Mouse (Mus musculus) right cerebral cortex, postnatal 10 days (tissue): ENCODE measurements around the gene Adam1a.
A peak's percentile ranks its signal among the peaks of the same experiment; 100 is the strongest.
"Not testable (repeated sequence)": the region's sequence is repeated elsewhere in the genome, so short reads cannot be mapped to it uniquely, and the experiment has no call there.

ENCODE experiments used
- DNase-seq, 2 experiments: peaks; one replicate each; pipeline ENCODE4 v3.0.0; 2021; ENCODE audit warnings: low spot score in 2 of 2

The Adam1a gene

DNA sequence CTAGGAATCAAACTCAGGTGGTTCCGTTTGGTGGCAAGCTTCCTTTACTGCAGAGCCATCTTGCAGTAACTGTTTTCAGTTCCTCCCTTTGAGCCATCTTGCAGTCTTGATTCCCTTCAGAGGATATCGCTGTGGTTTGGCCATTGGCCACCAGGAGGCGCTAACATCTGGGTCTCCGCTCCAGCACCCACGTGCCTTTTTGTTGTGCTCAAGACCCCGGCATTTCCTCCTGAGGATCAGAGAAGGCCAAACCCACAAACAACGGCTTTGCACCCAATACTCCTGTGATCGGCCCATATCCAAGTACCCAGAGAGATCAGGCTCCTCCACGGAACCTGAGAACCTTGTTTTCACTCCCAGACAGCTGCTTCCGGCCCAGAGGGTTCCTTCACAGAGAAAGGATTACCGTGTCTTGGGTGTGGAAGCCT is 19.2 kb upstream of the Adam1a start:
- peak; percentile 85 to 87 for DNase-seq

DNA sequence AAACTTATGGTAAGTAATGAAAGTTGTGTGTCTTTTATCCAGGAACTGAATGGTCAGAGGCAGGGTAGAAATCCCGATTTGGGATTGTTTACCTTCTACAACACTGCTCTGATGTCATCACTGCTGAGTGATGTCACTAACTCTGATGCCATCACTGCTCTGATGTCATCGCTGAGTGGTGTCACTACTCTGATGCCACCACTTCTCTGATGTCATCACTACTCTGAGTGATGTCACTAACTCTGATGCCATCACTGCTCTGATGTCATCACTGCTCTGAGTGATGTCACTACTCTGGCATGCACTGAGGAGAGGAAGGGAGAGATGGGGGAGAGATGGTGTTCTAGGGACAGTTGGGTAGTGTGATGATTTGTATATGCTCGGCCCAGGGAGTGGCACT is 17.2 kb upstream of the Adam1a start:
- no peak for DNase-seq

DNA sequence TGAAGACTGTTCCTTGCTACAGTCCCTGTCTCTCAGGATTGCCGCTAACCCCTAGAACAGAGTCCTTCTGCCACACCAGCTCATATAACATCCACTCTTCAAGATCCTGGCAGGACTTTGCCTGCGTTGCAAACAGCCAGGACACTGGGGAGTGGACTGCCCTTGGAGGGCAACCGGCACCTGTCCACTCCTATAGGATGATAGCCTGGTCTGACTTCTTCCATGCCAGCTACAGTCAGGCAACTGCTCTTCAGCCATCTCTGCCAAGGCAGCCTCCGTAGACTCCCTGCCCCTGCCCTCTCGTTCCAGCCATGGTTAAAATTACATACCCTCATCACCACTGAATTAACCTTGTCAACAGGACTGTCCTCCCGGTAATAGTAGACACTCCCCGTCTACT is 3.9 kb upstream of the Adam1a start:
- no peak for DNase-seq

DNA sequence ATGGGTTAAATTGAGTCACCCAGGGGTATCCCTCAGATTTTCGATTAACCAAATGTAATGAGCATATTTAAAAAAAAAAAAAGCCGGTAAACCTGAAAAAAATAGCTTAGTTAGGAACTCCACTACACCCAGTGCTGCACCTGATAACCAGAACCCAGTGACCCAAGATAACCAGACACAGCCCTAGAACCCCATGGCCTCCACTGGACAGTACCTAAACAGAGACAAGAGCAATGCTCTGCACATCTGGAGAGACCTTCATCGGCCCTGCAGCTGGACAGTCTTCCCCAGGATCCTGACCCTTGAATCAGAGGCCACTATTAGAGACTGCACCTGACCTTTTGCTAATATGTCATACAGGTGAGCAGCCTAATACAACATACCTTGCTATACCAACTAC is 1.8 kb upstream of the Adam1a start:
- DNase-seq = no peak

DNA sequence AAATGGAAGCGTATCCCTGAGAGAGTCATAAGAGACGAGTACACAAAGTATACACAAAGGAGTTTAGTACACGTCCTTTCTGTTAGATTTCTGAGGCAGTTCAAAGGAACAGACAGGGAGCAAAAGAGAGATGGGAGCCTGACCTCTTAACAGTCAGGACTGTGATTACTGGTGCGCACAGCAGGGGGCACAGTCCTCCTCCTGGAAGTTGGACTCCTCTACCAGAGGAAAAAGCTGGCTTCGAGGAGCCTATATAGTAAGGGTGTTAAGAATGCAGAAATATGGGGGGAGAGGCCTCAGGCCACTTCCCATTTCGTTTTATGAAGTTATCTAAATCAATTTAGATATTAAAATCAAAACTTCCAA is 1.2 kb upstream of the Adam1a start:
- peak; percentile 60 for DNase-seq

DNA sequence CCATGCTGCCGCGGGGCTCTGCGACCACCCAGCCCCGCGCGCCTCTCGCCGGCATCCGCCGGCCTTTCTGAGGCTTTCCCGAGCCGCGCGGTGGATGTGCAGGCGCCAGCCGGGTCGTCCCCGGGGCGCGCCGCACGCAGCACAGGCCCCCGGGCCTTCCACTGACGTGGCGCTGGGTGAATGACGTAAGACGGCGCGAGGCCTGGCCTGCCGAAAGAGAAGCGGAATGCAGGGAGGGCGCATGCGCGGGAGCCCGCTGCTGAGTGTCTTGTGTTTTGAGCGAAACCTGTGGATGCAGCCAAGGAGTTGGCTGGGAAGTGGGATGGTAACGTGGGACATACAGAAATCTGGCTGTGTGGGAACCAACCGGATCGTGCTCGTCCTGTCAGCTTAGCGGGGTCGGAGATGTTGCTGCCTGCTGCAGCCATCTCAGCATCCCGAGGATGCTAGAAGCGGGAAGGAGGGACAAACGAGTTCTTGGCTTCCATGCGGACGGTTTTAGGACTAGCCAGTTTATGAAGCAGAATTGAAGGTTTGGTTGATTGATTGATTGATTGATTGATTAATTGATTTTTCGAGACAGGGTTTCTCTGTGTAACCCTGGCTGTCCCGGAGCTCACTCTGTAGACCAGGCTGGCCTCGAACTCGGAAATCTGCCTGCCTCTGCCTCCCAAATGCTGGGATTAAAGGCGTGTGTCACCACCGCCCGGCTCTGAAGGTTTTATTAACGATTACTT is 679 bp upstream of the Adam1a start, which contains the start of gene Mapkapk5:
Mapkapk5 (minus strand) TSS at position 113 of the 737 bp plus-strand sequence.
- DNase-seq = peak; percentile 98 to 99

DNA sequence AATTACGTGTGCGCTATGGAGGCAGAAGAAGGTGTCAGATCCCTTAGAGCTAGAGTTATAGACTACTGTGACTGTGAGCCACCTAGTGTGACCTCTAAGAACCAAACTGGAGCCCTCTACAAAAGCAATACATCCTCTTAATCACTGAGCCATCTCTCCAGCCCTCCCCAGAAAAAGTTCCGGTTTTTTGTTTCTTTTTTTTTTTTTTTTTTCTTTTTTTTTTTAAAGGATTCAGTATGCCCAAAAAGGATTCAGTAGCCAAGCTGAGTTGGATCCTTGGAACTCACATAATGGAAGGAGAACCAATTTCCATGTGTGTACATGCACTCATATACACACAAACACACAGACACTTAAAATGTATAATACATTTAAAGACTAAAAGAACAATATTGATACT is 1.9 kb downstream of the Adam1a start:
- no peak for DNase-seq

DNA sequence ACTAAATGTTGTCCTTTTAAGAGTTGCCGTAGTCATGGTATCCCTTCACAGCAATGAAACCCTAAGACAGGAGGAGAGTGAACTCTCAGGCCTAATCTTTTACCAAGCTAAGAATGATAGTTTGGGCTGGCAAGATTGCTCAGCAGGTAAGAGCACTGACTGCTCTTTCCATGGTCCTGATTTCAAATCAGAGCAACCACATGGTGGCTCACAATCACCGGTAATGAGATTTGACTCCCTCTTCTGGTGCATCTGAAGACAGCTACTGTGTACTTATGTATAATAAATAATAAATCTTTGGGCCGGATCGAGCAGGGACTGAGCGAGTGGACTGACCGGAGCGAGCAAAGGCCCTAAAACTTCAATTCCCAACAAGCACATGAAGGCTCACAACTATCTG is 4.0 kb downstream of the Adam1a start:
- DNase-seq = no peak

DNA sequence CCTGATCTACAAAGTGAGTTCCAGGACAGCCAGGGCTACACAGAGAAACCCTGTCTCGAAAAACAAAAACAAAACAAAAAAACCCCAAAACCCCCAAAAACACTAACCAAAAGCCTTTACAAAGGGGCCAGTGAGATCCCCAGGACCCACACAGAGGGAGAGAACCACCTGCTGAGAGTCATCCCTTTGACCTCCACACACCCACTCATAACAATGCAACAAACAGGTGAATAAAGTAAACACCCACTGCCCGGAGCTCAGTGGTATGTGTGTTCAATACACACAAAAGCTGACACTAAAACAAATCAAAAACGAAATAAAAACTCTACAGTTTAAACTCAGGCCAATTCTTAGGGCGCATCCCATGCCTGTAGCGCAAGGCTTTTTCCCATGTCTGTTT is 5.2 kb downstream of the Adam1a start:
- no peak for DNase-seq

DNA sequence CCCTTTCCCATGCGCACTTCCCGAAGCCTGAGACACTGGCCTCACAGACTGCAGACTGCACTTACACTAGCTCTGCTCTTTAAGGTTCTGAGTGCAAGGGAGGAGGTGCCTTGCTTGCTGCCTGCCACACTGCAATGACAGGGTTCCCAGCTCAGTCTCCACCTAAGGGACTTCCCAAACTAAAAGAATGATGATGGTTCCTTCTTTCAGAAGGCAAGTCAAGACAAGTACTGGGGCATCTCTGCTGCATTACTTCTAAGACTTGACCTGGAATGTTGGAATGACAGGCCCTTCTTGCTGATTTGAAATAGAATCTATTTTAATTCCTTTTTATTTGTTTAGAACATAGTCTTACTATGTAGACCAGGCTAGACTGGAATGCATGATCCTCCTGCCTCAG is 7.7 kb downstream of the Adam1a start:
- no peak for DNase-seq

DNA sequence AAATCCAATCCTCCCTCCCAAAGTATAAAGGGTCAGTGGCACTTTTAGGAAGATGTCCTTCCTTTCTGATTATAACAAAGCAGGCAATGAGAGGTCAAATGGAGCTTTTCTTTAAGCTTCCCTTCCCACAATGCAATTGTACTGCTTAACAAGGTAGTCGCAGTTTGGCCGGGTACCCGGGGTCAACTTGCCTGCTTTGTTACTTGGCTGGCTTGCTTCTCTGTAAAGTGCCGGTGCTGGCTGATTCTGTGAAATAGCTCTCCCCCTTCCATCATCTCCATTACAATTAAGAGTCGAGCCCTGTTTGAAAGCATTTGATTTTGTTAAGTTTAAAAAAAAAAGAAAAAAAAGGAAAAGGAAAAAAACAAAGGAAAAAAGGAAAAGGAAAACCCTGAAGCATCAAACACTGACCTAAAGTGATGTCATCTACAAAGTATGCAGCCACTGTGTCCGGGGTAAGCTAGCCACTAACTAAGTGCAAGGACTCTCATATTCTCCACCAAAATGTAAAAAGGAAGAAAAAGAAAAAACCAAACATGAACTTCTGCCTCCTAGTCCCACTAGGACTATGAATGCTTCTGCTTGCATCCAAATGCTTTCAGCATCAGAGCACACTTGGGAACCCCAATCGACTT is 8.2 kb downstream of the Adam1a start:
- no peak for DNase-seq

DNA sequence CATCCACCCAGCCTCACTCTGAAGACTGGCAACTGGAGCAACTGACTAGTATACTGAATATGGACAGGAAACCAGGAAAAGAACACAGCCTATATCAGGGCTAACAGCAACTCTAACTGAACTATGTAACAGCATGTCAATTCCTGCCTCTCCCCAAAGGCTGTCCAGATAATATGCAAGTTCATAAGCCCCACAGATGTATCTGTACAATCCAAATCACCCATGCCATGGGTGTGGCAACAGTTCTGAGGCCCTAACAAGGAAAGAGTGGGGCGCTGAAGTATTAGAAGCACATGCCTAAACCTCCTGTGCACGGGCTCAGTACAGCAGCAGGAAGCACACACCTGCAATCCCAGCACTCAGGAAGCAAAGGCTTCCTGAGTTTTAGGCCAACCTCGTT is 10.2 kb downstream of the Adam1a start:
- DNase-seq = no peak

DNA sequence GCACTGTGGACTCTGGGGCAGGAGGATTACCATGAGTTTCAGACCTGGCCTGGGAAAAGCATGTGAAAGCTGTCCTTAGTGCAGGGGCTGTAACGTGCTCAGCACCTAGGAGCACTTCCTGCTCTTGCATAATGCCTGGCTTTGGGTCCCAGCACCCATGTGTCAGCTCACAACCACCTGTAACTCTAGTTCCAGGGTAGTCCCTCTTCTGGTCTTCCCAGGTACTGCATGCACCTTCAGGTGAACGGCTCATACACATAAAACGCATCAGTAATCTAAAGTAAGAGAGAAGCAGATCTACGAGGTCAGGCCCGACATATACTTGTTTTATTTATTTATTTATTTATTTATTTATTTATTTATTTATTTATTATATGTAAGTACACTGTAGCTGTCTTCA is 10.8 kb downstream of the Adam1a start:
- DNase-seq = no peak

DNA sequence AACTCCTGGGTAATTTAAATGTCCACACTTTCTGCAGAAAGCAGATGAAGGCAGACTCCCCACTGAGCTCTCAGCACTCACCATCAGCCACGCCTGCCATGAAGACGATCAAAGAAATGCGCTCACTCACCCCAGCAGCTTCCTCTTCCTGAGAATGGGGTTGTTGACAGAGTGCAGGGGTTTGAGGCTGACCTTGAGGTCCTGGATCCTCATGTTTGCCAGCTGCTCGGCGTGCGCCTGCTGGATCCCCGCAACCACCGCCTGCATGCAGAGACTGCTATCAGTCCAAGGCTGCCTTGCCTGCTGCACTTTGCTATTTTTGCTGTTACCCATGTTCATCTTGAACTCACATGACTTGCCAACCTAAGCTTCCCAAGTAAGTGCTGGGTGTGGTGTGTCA is 18.3 kb downstream of the Adam1a start:
- no peak for DNase-seq

DNA sequence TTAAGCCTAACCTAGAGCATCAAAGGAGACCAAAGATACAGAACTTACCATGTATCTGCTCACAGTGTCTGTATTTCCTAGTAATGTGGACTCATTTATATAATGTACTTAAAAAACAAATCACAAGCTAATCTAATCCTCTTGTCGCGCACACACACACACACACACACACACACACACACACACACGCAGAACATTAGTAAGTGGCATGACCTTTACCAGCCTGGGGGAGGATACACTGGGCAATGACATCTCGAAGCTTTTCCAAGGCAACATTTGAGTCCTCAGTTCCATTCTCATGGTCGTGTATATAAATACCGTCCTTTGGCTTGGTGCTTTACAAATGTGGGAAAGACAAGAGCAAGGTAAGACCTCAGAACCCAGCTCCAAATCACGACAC is 18.8 kb downstream of the Adam1a start:
- DNase-seq = no peak

DNA sequence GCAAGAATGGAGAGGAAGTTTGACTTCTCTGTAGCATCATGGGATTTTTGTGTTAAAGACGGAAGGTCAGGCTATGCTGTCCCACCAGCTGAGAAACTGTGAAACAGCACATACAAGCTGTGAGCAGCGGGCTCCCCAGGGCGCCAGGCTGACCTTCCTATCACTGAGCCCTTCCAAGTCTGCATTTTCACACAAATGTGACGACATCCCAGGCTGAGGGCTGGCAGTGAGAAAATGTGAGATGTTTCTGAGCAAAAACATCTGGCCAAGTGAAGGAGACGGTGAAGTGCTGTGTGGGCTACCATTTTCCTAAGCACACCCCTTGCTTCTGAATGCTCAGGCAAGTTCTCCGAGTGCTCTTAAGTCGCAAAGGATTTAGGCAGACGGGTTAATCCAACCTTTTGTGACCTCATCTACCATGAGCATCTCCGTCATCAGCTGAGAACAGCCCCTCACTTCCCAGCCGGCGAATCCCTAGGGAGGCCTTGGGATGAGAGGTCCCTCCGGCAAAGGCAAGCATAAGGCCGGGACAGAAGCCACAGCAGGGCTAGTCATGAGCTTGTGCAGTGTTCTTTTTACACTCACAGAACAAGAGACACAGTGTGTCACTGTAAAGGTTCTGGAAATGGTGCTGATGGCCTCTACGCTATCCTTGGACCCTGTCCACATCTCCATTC is 19.4 kb downstream of the Adam1a start:
- no peak for DNase-seq

DNA sequence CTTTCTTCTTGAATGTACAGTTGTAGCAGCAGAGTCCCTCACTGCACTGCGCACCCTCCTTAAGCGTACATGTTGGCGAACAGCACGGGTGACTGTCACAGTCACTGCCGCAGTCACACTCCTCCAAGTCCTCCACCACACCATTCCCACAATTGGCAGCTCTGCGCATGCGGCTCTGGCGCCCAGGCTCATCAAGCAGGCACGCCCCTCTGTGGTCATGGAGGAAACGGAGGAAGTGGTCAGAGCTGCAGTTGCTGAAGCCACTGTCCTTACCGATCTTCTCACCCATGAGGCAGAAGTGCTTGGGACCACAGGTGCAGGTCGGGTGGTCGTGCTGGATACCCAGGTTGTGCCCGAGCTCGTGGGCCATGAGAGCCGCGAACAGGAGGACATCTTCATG is 25.5 kb downstream of the Adam1a start:
- DNase-seq = not testable (repeated sequence)

DNA sequence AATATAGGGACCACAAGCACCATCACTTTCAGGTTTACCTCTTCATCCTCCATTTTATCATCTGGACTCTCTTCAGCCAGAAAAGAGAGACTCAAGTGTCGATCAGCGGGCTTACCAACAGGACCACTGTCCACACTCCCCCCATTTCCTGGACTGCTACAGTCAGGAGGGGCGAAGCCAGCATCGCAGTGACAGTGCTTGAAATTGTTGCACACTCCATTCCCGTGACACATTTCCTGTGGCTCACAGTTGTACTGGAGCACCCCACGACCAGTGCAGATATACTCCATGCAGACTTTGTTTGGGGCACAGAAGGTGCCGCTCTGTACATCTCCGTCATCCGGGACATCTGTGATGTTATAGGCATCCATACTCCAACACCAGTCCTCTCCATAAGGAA is 26.3 kb downstream of the Adam1a start:
- no peak for DNase-seq

DNA sequence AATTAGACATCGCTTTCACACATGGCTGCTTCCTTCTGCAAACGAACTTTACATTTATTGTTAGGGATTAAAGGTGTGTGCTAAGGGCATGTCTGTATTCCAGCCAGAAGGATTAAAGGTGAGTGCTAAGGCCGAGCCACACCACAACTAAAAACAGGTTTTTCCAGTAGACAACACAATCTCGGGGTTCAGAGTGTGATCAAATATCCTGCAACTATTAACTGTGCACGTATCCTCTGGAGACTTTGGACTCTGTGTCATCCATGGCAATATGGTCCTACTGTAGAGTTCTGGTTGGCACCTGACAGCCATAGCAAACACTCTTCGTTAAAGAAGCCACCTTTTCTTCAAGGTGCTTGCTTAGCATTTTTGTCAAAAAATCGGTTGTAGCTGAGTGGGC is 35.3 kb downstream of the Adam1a start:
- DNase-seq = no peak

DNA sequence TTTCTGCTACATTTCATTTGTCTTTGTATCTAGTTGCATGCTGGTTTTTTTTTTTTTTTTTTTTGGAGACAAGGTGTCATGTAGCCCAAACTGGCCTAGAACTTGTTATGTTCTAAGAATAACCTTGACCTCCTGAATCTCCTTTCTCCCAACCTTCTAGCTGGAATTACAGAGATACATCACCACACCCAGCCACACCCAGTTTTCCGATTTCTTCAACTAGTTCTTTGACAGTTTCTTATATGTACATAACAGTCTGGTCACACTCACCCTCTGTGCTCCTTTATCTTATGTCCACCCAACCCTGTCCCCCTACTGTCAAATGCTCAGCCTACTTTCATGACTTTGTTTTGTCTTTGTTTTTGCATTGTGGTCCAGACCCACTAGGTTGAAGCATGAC is 38.4 kb downstream of the Adam1a start:
- DNase-seq = no peak

DNA sequence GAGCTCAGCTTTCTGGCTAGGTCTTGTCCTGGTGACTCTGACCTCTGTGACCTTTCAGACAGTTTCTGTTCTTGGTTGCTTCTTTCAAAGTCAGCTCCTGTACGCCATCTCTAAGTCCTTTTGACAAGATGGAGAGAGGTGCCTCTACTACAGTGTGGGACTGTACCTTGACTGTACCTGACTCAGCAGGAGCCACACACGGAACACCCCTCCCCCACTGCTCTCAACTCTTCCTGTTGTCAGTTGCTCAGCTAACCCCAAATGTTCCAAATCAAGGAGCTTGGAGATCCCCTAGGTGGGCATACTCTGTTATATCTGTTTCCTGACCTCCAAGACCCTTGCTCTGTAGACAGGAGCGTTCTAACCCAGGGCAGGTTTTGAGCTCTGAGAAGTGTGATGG is 42.1 kb downstream of the Adam1a start, which contains the start of gene Adam1b:
Adam1b (minus strand) TSS at position 205 of the 400 bp plus-strand sequence.
- DNase-seq = no peak

DNA sequence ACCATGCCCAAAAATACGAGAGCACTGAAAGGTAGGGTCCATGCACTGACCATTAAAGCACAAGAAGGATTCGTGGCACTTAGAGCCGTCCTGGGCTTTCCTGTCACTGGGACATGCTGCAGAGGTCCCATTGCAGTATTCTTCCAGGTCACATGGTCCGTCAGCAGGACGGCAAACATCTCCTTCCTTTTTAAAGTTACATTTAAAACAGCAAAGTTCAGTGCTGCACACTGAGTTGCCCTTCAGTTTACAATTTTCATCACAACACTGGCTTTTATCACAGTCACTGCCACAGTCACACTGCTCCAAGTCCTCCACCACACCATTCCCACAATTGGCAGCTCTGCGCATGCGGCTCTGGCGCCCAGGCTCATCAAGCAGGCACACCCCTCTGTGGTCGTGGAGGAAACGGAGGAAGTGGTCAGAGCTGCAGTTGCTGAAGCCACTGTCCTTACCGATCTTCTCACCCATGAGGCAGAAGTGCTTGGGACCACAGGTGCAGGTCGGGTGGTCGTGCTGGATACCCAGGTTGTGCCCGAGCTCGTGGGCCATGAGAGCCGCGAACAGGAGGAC is 43.8 kb downstream of the Adam1a start:
- not testable (repeated sequence) for DNase-seq

DNA sequence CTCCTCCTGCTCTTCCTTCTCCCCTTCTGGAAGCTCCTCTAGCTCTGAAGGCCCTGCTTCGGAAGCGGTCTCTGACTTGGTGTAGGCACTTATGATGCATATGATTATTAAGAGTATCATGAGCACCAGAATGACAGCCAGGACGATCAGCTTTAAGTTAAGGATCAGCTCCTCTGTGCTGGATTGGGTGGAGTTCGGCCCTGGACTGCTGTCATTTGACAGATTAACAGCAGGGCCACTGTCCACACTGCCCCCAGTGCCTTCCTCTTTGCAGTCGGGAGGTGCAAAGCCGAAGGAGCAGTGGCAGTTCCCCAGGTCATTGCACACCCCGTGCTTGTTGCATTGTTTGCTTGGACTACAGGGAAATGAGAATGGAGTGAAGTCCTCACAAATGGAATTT is 44.6 kb downstream of the Adam1a start:
- no peak for DNase-seq
